Mouse (Mus musculus): ENCODE measurements around the gene Rnf214.

GRCm38 (mm10) chr9:45870265-45870664 lies 36.4 kb downstream of the Rnf214 start:
- TF ChIP-seq CTCF (conservative IDR thresholded peaks at IDR 0.05; ENCODE audit: low read length) (no peak), POU5F1 (IDR thresholded peaks at IDR 0.05; ENCODE audit: borderline replicate concordance, low read length) (no peak)

Data from E14TG2a.4 (cell line).